Comparison of ENCODE assay signal across 14 mouse cellular contexts in the genomic region with DNA sequence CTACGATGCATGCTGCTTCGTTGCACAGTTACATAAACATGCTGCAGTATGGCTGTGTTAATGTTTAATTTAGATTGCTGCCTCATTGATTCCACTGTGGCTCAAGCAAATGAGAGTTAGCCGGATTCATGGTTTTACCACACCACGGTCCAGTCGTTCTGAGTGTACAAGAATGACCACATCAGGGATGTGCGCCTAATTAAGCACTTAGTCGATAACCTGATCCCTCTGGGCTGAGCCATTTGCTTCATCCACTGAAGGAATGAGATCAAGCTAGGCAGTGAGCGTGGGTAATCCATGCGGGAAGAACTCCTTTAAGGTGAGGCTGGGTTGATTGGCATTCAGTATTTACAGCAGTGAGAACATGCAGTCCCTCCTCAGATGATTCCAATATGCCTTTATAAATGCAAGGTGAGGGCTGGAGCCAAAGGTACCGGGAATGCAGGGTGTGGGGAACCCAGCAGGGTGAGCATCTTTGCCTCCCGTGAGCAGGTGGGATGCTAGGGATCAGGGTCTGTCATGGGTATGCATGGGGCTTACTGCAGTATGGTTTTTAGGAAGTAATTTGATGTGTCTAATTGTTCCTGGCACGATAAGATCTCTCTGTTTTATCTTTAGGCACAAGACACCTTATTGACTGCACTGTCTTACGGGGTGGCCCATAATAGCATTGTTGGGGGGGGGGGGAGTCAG. TPM values are rescaled to one million over a fixed set of nuclear protein-coding genes. Genes with fewer than 3 reads are reported as not detected.
DNase-seq lines count a peak whose midpoint lies in the region; ATAC-seq and TF ChIP-seq lines count a peak whose summit lies in the region.
"Had no signal": no experiment of that assay in that cellular context is flagged by ENCODE, and none has a peak within 500 bp of the region (broad histone marks: within the 10 kb centered on the region; RNA-seq: fewer than 3 reads in every experiment).

No protein-coding gene starts in this region.

- H3K27ac ChIP-seq in kidney, postnatal 0 days, result 0 out of 2 replicates have a peak overlapping the region, but pooled peaks have one; percentile 39
- peak overlapping the region; percentile 58 for H3K27ac ChIP-seq in forebrain, postnatal 0 days (ENCODE audit: low read depth, low read length)
- peak overlapping the region; percentile 59 for H3K27ac ChIP-seq in neural tube, embryonic 15.5 days (replicated peaks)

- peak; percentile 24 to 42 for DNase-seq in cerebellum, postnatal 10 days
- no peak for DNase-seq in cerebellum, adult 9-10 months
- peak; percentile 65 for DNase-seq in kidney, postnatal 0 days (ENCODE audit: low spot score)
- DNase-seq in kidney, adult 11 months, result no peak
- peak; percentile 40 for DNase-seq in forebrain, postnatal 0 days
- no peak for DNase-seq in c-Kit-positive CD71-positive TER-119-positive erythroid progenitor cells, embryonic 14.5 days (ENCODE audit: low spot score)
- DNase-seq in embryo, embryonic 11 days, result no peak
- DNase-seq: thymus, adult 2 months had no signal

- H3K4me2 ChIP-seq in kidney, postnatal 0 days (ENCODE audit: low read length), result peak overlapping the region; percentile 43
- H3K4me2 ChIP-seq in forebrain, postnatal 0 days (ENCODE audit: low read depth), result peak overlapping the region; percentile 18; the same call in 1 of the 2 replicates
- H3K4me2 ChIP-seq in neural tube, embryonic 15.5 days, result peak overlapping the region; percentile 35
- H3K4me2 ChIP-seq: liver, embryonic 11.5 days had no signal

- H3K9me3 ChIP-seq in kidney, postnatal 0 days (replicated peaks; ENCODE audit: low read length), result no peaks in the 10 kb centered on the region
- no peaks in the 10 kb centered on the region for H3K9me3 ChIP-seq in forebrain, postnatal 0 days (ENCODE audit: low read length)
- no peaks in the 10 kb centered on the region for H3K9me3 ChIP-seq in neural tube, embryonic 15.5 days (replicated peaks)

- H3K36me3 ChIP-seq in kidney, postnatal 0 days (ENCODE audit: insufficient read depth, low read length), result no peaks in the 10 kb centered on the region
- H3K36me3 ChIP-seq in forebrain, postnatal 0 days (ENCODE audit: insufficient read depth), result no peaks in the 10 kb centered on the region
- H3K36me3 ChIP-seq in neural tube, embryonic 15.5 days, result no peaks in the 10 kb centered on the region

- no peak overlapping the region for H3K9ac ChIP-seq in kidney, postnatal 0 days (ENCODE audit: low read depth, low read length)
- no peak overlapping the region for H3K9ac ChIP-seq in forebrain, postnatal 0 days
- no peak overlapping the region for H3K9ac ChIP-seq in neural tube, embryonic 15.5 days (replicated peaks)

- no peaks in the 10 kb centered on the region for H3K27me3 ChIP-seq in kidney, postnatal 0 days (ENCODE audit: insufficient read depth, low read length)
- H3K27me3 ChIP-seq in forebrain, postnatal 0 days (ENCODE audit: insufficient read depth, low read length), result no peaks in the 10 kb centered on the region
- no peaks in the 10 kb centered on the region for H3K27me3 ChIP-seq in neural tube, embryonic 15.5 days (replicated peaks)

- TF ChIP-seq CTCF in kidney, postnatal 0 days (IDR thresholded peaks at IDR 0.05; ENCODE audit: low read depth), result no peak
- no peak for TF ChIP-seq CTCF in forebrain, postnatal 0 days (IDR thresholded peaks at IDR 0.05; ENCODE audit: low read depth)

- 34% methylated on average over 13 of the region's 13 CpGs for WGBS in kidney, postnatal 0 days
- 33% methylated on average over 13 of the region's 13 CpGs for WGBS in forebrain, postnatal 0 days
- 48% methylated on average over 13 of the region's 13 CpGs for WGBS in neural tube, embryonic 15.5 days

- no peaks in the 10 kb centered on the region; the same call in 1 of the 2 replicates for H3K4me1 ChIP-seq in kidney, postnatal 0 days (replicated peaks; ENCODE audit: insufficient read depth, low read length)
- H3K4me1 ChIP-seq in forebrain, postnatal 0 days (ENCODE audit: insufficient read depth), result peaks cover 15% of the 10 kb centered on the region
- H3K4me1 ChIP-seq in neural tube, embryonic 15.5 days, result peaks cover 30% of the 10 kb centered on the region

- no peak overlapping the region for H3K4me3 ChIP-seq in kidney, postnatal 0 days (replicated peaks; ENCODE audit: low read depth, low read length)
- H3K4me3 ChIP-seq in forebrain, postnatal 0 days (ENCODE audit: low read depth, low read length), result no peak overlapping the region
- H3K4me3 ChIP-seq in neural tube, embryonic 15.5 days (replicated peaks), result no peak overlapping the region

- peak; percentile 59 for ATAC-seq in kidney, postnatal 0 days (replicated peaks; ENCODE audit: low FRiP score, low read depth)
- ATAC-seq in forebrain, postnatal 0 days, result 0 out of 2 replicates have a peak, but pooled peaks have one; percentile 12
- no peak for ATAC-seq in neural tube, embryonic 15.5 days (ENCODE audit: low FRiP score)
- ATAC-seq: activated CD4-positive, CD25-positive, alpha-beta regulatory T cell, adult 4 months had no signal

RNA-seq across cellular contexts. Expression of a gene that starts 6.1 kb away (rescaled TPM):
- 0.32 TPM in 1 of 2 replicates, not detected in the other for polyA plus RNA-seq in kidney, postnatal 0 days (2015; fragmentation: Nextera tagmentation; extraction: Ambion mirVana)
- not detected in 2 replicates for total RNA-seq in forebrain, postnatal 0 days (2014; rRNA removed)
- polyA plus RNA-seq in forebrain, postnatal 0 days (2015; fragmentation: Nextera tagmentation; extraction: Ambion mirVana), result 0.15 and 0.16 TPM in 2 replicates
- polyA plus RNA-seq in neural tube, embryonic 15.5 days (2015; fragmentation: Nextera tagmentation; extraction: Ambion mirVana), result not detected in 2 replicates
- total RNA-seq: ES-E14; left cerebral cortex, postnatal 14 days had no signal
- polyA plus RNA-seq: activated CD4-positive, CD25-positive, alpha-beta regulatory T cell, adult 4 months; heart, postnatal 0 days; liver, embryonic 11.5 days; thymus, adult 2 months had no signal

RNA-seq across cellular contexts. Expression of a gene that starts 29.3 kb away (rescaled TPM):
- polyA plus RNA-seq in kidney, postnatal 0 days (2015; fragmentation: Nextera tagmentation; extraction: Ambion mirVana), result 14.3 and 15.4 TPM in 2 replicates
- total RNA-seq in forebrain, postnatal 0 days (2014; rRNA removed), result 27.8 and 29.5 TPM in 2 replicates
- polyA plus RNA-seq in forebrain, postnatal 0 days (2015; fragmentation: Nextera tagmentation; extraction: Ambion mirVana), result 5.8 and 10.5 TPM in 2 replicates
- polyA plus RNA-seq in neural tube, embryonic 15.5 days (2015; fragmentation: Nextera tagmentation; extraction: Ambion mirVana), result 14.5 and 17.8 TPM in 2 replicates

Comparison
In these comparisons a context has a peak if more than half of its experiments do, and no peak if none do; other contexts are left out.
1. DNase-seq: peak in cerebellum, postnatal 10 days (2 of 2), kidney, postnatal 0 days (single experiment) and forebrain, postnatal 0 days (single experiment); none in cerebellum, adult 9-10 months (single experiment), kidney, adult 11 months (single experiment), c-Kit-positive CD71-positive TER-119-positive erythroid progenitor cells, embryonic 14.5 days (single experiment) and embryo, embryonic 11 days (single experiment).
2. Peak in every context shown above with its lines, with median percentiles within 50 percentile points of each other: H3K27ac ChIP-seq and H3K4me2 ChIP-seq.